Comparison of ENCODE assay signal across 20 mouse cellular contexts in genomic region chr10:112051956-112052355, GRCm38 (mm10). TPM values are rescaled to one million over a fixed set of nuclear protein-coding genes. Genes with fewer than 3 reads are reported as not detected.
DNase-seq lines count a peak whose midpoint lies in the region; ATAC-seq and TF ChIP-seq lines count a peak whose summit lies in the region.
"Not testable (repeated sequence)": the region's sequence is repeated elsewhere in the genome, so short reads cannot be mapped to it uniquely, and the experiment has no call there.
"Had no signal": no experiment of that assay in that cellular context is flagged by ENCODE, and none has a peak within 500 bp of the region (broad histone marks: within the 10 kb centered on the region; RNA-seq: fewer than 3 reads in every experiment).

No protein-coding gene starts in this region.

- peak; percentile 51 for DNase-seq in 3T3-L1 (ENCODE audit: low read depth, low spot score)
- peak; percentile 9 for DNase-seq in adrenal gland, postnatal 14 days
- peak; percentile 19 for DNase-seq in embryo, embryonic 9.5 days (ENCODE audit: extremely low spot score)
- DNase-seq in kidney, adult 2 months, result peak; percentile 2
- peak; percentile 47 for DNase-seq in limb, embryonic 11.5 days (ENCODE audit: low spot score)
- DNase-seq in midbrain, embryonic 10.5 days (ENCODE audit: low spot score), result peak; percentile 17
- DNase-seq in right cerebral cortex, postnatal 14 days, result peak; percentile 9

- H3K9me3 ChIP-seq in limb, embryonic 11.5 days (ENCODE audit: control insufficient read depth, low read length); midbrain, embryonic 10.5 days (replicated peaks): not testable (repeated sequence)

- H3K4me2 ChIP-seq in limb, embryonic 11.5 days (ENCODE audit: low read depth, severe bottlenecking), result not testable (repeated sequence)

- H3K4me3 ChIP-seq in kidney, adult 2 months (ENCODE audit: insufficient read depth, low read depth, low read length); limb, embryonic 11.5 days (ENCODE audit: low read depth, low read length); midbrain, embryonic 10.5 days: not testable (repeated sequence)

- H3K4me1 ChIP-seq in kidney, adult 2 months (ENCODE audit: control insufficient read depth, insufficient read depth, low read length); limb, embryonic 11.5 days (ENCODE audit: control insufficient read depth, insufficient read depth, low read length); midbrain, embryonic 10.5 days: not testable (repeated sequence)

- not testable (repeated sequence) for H3K27me3 ChIP-seq in kidney, adult 2 months (replicated peaks; ENCODE audit: control insufficient read depth, insufficient read depth, low read length); limb, embryonic 11.5 days (ENCODE audit: control insufficient read depth, insufficient read depth, low read length); midbrain, embryonic 10.5 days (ENCODE audit: low read depth, poor library complexity, severe bottlenecking)

- TF ChIP-seq CTCF in kidney, adult 2 months (conservative IDR thresholded peaks at IDR 0.05; ENCODE audit: insufficient read depth, insufficient read length, low read depth, low read length), result not testable (repeated sequence)

- not testable (repeated sequence) for H3K36me3 ChIP-seq in kidney, adult 2 months (ENCODE audit: control insufficient read depth, insufficient read depth, low read length); limb, embryonic 11.5 days (ENCODE audit: control insufficient read depth, insufficient read depth, low read length); midbrain, embryonic 10.5 days

- not testable (repeated sequence) for TF ChIP-seq POLR2A in kidney, adult 2 months (IDR thresholded peaks at IDR 0.05; ENCODE audit: low read depth, low read length)

- ATAC-seq in granulocyte monocyte progenitor cell, adult 5-6 weeks (replicated peaks; ENCODE audit: poor library complexity, severe bottlenecking), result peak; percentile 90
- not testable (repeated sequence) for ATAC-seq in limb, embryonic 11.5 days (ENCODE audit: insufficient number of reproducible peaks, low FRiP score, low TSS enrichment, low read depth)

- H3K9ac ChIP-seq in limb, embryonic 11.5 days (ENCODE audit: low read length), result not testable (repeated sequence)

- WGBS in kidney, adult 2 months, result 59% methylated on average over 2 of the region's 2 CpGs
- 71% methylated on average over 2 of the region's 2 CpGs for WGBS in limb, embryonic 11.5 days
- 78% methylated on average over 2 of the region's 2 CpGs for WGBS in midbrain, embryonic 10.5 days

- H3K27ac ChIP-seq in kidney, adult 2 months (ENCODE audit: insufficient read depth, low read depth, low read length); limb, embryonic 11.5 days (replicated peaks; ENCODE audit: low read depth, low read length); midbrain, embryonic 10.5 days (replicated peaks): not testable (repeated sequence)

RNA-seq across cellular contexts. Expression of gene Glipr1l1, which starts 8.0 kb away (rescaled TPM):
- total RNA-seq in adrenal gland, postnatal 14 days (2021), result not detected in 2 replicates
- not detected in 2 replicates for total RNA-seq in granulocyte monocyte progenitor cell, adult 5-6 weeks (2014; fragmentation: Nextera tagmentation)
- not detected in 2 replicates for total RNA-seq in granulocyte monocyte progenitor cell, adult 5-6 weeks (2017)
- polyA plus RNA-seq in kidney, adult 2 months (2012; rRNA removed), result not detected in 2 replicates
- not detected in 2 replicates for polyA plus RNA-seq in limb, embryonic 11.5 days (2014; fragmentation: Nextera tagmentation; extraction: Ambion mirVana)
- polyA plus RNA-seq in midbrain, embryonic 10.5 days (2016; fragmentation: Nextera tagmentation; extraction: Ambion mirVana), result not detected in 2 replicates
- total RNA-seq: adrenal gland, postnatal 4 days; gastrocnemius, postnatal 14 days; heart, adult 8-10 months; layer of hippocampus, postnatal 14 days; left cerebral cortex, postnatal 10 days had no signal
- polyA plus RNA-seq: embryonic facial prominence, embryonic 13.5 days; heart, embryonic 16.5 days; large intestine, adult 2 months; liver, postnatal 0 days; neural tube, embryonic 12.5 days had no signal

RNA-seq across cellular contexts. Expression of gene Glipr1l2, which starts 31.2 kb away (rescaled TPM):
- not detected in 2 replicates for total RNA-seq in adrenal gland, postnatal 14 days (2021)
- not detected in 2 replicates for total RNA-seq in granulocyte monocyte progenitor cell, adult 5-6 weeks (2014; fragmentation: Nextera tagmentation)
- total RNA-seq in granulocyte monocyte progenitor cell, adult 5-6 weeks (2017), result not detected in 2 replicates
- not detected in 2 replicates for polyA plus RNA-seq in kidney, adult 2 months (2012; rRNA removed)
- polyA plus RNA-seq in limb, embryonic 11.5 days (2014; fragmentation: Nextera tagmentation; extraction: Ambion mirVana), result not detected in 2 replicates
- not detected in 2 replicates for polyA plus RNA-seq in midbrain, embryonic 10.5 days (2016; fragmentation: Nextera tagmentation; extraction: Ambion mirVana)
- total RNA-seq: adrenal gland, postnatal 4 days; gastrocnemius, postnatal 14 days; heart, adult 8-10 months; layer of hippocampus, postnatal 14 days; left cerebral cortex, postnatal 10 days; midbrain, postnatal 0 days had no signal
- polyA plus RNA-seq: embryonic facial prominence, embryonic 13.5 days; heart, embryonic 16.5 days; hindbrain, embryonic 15.5 days; large intestine, adult 2 months; liver, postnatal 0 days; midbrain, postnatal 0 days; neural tube, embryonic 12.5 days had no signal

RNA-seq across cellular contexts. Expression of gene Glipr1, which starts 49.5 kb away (rescaled TPM):
- total RNA-seq in adrenal gland, postnatal 14 days (2021), result 0.78 and 4.0 TPM in 2 replicates
- total RNA-seq in granulocyte monocyte progenitor cell, adult 5-6 weeks (2014; fragmentation: Nextera tagmentation), result 496 and 560 TPM in 2 replicates
- 506 and 574 TPM in 2 replicates for total RNA-seq in granulocyte monocyte progenitor cell, adult 5-6 weeks (2017)
- 1.7 and 4.9 TPM in 2 replicates for polyA plus RNA-seq in kidney, adult 2 months (2012; rRNA removed)
- polyA plus RNA-seq in limb, embryonic 11.5 days (2014; fragmentation: Nextera tagmentation; extraction: Ambion mirVana), result 1.5 and 1.7 TPM in 2 replicates
- polyA plus RNA-seq in midbrain, embryonic 10.5 days (2016; fragmentation: Nextera tagmentation; extraction: Ambion mirVana), result 0.77 and 1.2 TPM in 2 replicates
